Mouse (Mus musculus) heart, postnatal 25 days (tissue): ENCODE measurements around the gene Mosmo. TPM values are rescaled to one million over a fixed set of nuclear protein-coding genes. Genes with fewer than 3 reads are reported as not detected.

ENCODE experiments used
- DNase-seq: peaks from one replicate; pipeline ENCODE4 v3.0.0; 2022; ENCODE audit warnings: low spot score
- intact Hi-C: fragments of 180-260 bp; cut with DNase I; formaldehyde crosslinking; loops from one replicate; pipeline ENCODE4 v1.15.1; 2025
- total RNA-seq, 2 experiments: library from RNA; stranded (reverse); gene quantifications; 2 replicates each; pipeline ENCODE4 v1.2.3; 2021

Mosmo gene
- total RNA-seq, 2 experiments from 2014 or later = 26.5 to 30.7 TPM

- no peak for DNase-seq
- intact Hi-C loops = no loop called here
These were observed 71.1 kb downstream of the Mosmo start for GRCm38 (mm10) chr7:120748478-120748877.

- no peak for DNase-seq
- intact Hi-C loops = loop anchor here (10.0 kb wide), 1 partner anchor 163 kb away; the partner anchor contains the start of gene Polr3e
These were observed 73.9 kb downstream of the Mosmo start for GRCm38 (mm10) chr7:120751330-120751729.

- intact Hi-C loops = loop anchor here (2.0 to 10.0 kb wide), 2 partner anchors 21 to 163 kb away; partner anchors contain the start of gene Polr3e
These were observed 74.5 kb downstream of the Mosmo start for GRCm38 (mm10) chr7:120751906-120752305.

GRCm38 (mm10) chr7:120754671-120755070 lies 77.3 kb downstream of the Mosmo start:
- DNase-seq = peak; percentile 63
- intact Hi-C loops = loop anchor here (1.0 to 10.0 kb wide), 3 partner anchors 68 to 160 kb away; partner anchors contain the start of genes Pdzd9 and Polr3e

More at GRCm38 (mm10) chr7:120751906-120752305, 74.5 kb downstream of the Mosmo start:
- no peak for DNase-seq

GRCm38 (mm10) chr7:120767369-120767768 lies 90.0 kb downstream of the Mosmo start:
- no peak for DNase-seq
- intact Hi-C loops = no loop called here

- DNase-seq = no peak
- intact Hi-C loops = no loop called here
These were observed 94.0 kb downstream of the Mosmo start for GRCm38 (mm10) chr7:120771389-120771788.

GRCm38 (mm10) chr7:120778012-120778411 lies 100.6 kb downstream of the Mosmo start:
- DNase-seq = no peak
- intact Hi-C loops = no loop called here

Other genes starting within 250 kb of the Mosmo start
- gene Uqcrc2, start 42.4 kb upstream of the Mosmo start, total RNA-seq = 1,000 to 10,000 TPM; 1,144 to 1,191 TPM
- not detected for gene Pdzd9, start 7.3 kb upstream of the Mosmo start, total RNA-seq
- gene Vwa3a, start 61.7 kb downstream of the Mosmo start, total RNA-seq = 1 to 10 TPM; 2.8 to 3.5 TPM
- not detected for gene Gm5737, start 134.7 kb downstream of the Mosmo start, total RNA-seq
- 10 to 100 TPM; 27.7 to 32.5 TPM for gene Eef2k, start 165.2 kb downstream of the Mosmo start, total RNA-seq
- 1 to 10 TPM; 8.2 to 8.7 TPM for gene Polr3e, start 240.1 kb downstream of the Mosmo start, total RNA-seq